Mouse (Mus musculus): Measurements from ENCODE around the gene Fhit.

Gene Fhit

DNA sequence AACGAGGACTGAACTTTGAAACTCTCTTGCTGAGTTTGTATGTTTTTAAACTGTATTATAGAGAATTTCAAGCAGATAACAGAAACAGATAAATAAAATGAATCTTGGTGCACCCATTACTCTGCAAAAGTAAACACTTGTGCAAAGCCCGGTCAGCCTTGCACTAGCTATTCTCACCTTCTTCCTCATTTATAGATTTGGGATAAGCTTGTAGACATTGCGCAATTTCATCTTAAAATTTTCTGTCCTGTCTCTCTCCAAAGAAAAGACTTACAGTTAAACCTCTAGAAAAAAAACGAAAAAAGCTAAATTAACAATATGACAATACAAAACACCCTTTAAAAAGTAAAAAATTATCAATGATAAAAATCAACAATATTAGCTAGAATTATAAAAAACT lies 795.0 kb downstream of the Fhit start:
- no peak for DNase-seq (ENCODE audit: low spot score in 2 of 2)

DNA sequence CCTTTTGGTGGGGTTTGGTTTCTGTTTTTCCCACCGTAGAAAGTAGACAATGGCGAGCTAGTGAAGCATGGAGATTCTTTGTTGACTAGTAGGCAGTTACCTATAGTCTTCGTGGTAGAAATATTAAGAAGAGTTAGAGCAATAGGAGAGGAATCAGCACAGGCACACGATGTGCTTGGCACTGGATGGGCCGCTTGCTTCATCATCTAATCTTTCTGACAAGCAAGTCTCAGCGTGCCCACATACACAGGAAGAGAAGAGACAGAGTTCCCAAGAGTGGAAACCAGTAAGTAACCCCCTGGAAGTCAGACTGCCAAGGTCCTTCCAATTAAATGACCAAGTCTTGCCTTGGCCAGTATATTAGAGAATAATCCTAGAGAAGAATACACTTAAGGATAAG lies 797.6 kb downstream of the Fhit start:
- no peak for DNase-seq (ENCODE audit: low spot score in 2 of 2)

DNA sequence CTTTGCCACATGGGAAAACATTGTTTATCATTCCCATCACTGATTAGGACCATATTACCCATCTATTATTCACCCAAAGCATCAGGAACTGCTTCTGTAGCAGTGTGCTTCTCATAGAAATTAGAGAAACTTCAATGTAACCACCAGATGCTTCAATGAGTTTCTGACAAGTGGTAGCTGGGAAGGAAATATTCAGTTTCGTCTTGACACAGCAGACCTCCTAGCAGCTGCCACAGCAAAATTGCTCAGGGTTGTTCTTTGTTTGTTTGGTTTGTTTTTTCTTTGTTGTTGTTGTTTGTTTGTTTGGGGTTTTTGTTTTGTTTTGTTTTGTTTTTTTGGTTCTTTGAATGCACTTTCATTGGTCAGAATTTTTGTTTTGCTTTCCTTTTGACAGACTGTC lies 798.5 kb downstream of the Fhit start:
- DNase-seq (ENCODE audit: low spot score in 2 of 2): no peak

DNA sequence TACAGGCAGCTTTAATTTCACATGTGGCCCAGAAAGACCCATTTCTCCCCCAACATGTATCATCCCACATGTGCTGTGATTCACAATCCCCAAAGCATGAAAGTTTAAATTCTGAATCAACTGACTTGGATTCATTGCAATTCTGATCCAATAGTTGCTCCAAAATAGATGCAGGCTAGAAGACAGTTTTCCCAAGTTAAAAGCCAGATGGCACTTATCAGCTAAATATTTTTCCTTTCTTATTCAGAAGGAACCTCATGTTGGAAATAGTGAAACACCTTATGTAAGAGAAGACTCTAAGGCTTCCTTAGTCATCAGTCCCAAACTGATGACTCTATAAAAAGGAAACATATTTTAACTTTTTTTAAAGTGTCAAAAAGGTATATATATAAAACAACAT lies 815.9 kb downstream of the Fhit start:
- DNase-seq (ENCODE audit: low spot score in 2 of 2): no peak

DNA sequence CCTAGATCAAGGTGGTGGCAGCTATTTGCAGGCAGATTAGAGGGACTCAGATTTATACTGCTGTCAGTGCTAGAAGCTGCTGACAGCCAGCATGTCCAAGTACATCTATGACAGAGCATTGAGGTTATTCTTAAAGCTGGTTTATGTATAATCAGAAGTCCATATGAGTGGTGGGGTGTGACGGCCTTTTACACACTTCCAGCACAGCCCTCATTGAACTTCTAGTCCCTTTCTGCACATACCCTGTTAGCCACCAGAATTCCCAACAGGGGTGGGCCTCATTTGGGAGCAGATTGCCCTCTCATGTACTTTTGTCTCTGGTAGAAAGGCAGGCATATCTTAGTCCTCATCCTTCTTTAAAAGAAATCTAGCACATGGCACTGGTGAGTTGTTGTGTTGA lies 817.8 kb downstream of the Fhit start:
- DNase-seq (ENCODE audit: low spot score in 2 of 2): no peak

DNA sequence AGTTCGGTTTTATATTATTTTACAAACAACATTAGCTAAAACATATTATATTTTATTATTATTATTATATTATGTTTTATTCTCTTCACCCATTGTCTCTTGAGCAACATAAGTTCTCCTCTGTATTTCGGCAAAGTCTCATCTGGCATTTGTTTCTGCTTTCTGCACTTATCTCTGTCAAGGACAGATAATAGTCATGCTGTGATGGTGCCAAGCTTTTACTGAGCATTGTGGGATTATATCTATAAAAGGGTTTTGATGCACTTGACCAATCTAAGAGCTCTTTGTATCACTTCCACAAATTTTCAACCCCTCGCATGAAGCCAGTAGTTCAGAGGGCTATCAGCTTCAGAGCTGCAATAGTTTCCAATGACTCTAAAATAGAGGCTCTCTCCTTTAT lies 845.1 kb downstream of the Fhit start:
- no peak for DNase-seq (ENCODE audit: low spot score in 2 of 2)

DNA sequence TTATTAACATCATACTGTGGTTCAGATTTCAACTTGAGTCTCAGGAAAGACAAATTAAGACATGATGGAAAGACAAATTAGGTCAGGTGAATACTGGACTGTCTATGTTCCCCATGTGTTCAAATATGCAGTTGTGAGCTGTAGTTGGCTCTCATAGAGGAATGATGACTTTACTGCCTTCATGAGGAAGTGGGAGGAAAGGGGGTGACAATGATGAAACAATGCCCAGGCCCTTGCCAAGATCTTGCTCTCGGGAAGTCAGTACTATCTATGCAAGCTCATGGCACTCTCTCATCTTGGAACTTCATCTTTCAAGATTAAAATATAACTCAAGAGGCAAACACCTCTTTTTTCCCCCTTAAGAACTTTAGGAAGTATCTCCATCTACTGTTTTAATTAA lies 849.6 kb downstream of the Fhit start:
- no peak for DNase-seq (ENCODE audit: low spot score in 2 of 2)

DNA sequence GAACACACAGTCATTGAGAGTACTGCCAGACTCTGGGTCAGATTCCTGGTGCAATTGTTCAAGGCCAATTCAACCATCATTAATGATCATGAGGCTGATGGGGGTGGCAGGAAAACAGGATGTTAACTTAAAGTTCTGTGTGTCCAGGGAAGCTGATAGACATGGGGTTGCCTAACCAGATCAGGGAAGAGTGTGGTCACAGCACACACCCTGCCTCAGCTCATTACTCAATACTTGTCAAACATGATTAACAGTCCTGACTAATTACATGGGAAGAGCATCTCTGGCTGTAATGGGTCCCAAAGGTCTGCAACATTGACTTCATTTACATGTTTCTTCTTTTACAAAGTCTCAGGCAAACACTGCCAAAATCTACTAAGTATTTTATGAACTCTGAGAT lies 856.5 kb downstream of the Fhit start:
- no peak for DNase-seq (ENCODE audit: low spot score in 2 of 2)

DNA sequence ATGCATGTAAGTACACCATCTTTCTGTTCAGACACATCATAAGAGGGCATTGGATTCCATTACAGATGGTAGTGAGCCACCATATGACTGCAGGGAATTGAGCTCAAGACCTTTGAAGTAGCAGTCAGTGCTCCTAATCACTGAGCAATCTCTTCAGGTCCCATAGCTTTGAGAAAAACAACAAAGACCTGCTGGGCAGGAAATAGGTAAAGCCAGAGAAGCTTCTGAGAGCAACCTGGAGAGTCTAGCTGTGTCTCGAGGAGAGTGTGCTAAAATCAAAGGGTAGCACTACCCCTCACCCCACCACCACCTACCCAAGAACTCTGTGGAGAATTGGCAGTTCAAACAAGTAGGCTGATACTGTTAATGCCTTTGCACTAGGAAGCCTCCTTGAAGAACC lies 860.3 kb downstream of the Fhit start:
- no peak for DNase-seq (ENCODE audit: low spot score in 2 of 2)

DNA sequence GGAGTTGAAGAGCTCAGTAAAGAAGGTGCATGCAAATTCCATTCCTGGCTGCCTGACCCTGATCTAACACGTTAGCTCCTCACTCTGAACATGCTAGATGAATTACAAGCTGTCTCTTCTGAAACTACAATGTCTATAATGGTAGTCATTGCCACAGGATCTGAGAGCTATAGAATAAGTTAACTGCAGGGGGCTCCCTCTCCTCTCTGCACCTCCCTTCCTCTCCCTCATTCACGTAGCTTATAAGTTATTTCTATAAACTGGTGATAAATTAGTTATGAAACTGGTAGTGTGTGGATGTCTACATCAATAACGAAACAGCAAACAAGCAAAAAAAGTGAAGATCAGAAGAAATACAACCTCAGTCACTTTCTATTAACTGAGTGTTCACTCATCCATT lies 860.9 kb downstream of the Fhit start:
- no peak for DNase-seq (ENCODE audit: low spot score in 2 of 2)

DNA sequence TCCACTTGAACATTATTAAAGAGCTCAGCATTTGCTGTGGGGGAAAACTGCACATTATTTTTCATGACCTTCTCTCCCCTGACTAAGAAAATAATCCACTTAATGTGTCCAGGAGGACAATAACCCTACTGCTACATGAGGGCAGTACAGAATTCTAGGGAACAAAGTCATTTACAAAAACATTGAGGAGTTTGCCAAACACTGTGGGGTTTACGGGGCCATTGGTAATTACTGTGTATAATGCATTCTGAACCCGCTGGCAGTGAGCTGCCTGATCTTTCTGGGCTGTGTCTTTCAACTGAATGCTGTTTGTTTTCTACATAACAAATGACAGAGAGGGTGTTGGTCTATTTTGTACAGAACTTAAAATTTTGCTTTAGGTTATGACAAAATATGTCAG lies 862.8 kb downstream of the Fhit start:
- no peak for DNase-seq (ENCODE audit: low spot score in 2 of 2)

DNA sequence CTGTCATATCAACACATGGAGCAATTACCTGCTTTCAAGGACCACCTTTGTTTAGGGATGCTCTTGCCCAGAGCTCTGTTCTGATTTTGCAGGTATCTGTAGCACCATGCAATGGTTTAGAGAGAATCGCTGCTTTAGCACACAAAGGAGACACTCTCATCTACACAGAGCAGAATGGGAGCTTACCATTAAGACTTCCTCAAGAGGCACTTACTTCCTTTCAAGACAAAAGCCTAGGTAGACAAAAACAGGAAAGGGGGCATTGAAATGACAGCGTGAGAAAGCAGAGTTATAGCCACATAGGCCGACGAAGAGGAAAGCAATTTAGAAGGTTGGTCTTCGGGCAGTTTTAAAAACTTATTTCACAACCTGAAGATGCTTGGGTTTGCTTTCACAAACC lies 872.8 kb downstream of the Fhit start:
- no peak for DNase-seq (ENCODE audit: low spot score in 2 of 2)

DNA sequence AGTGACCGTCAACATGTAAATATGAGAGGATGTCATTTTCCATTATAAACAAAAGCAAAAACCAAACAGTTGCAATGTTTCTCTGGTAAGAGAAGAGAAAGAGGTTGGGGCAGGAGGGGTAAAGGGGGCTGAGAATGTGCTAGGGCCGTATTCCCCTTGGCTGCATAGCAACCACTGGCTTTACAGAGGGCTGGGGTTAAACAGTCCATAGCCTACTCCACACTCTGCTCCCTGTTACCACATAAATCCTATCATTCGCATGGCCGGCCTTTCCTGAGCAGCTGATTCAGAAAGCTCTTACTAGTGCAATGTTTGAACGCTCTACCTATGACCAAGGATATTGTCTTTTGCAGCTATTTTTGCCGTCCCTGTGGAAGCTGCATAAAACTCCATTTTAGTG lies 875.8 kb downstream of the Fhit start:
- DNase-seq (ENCODE audit: low spot score in 2 of 2): no peak

DNA sequence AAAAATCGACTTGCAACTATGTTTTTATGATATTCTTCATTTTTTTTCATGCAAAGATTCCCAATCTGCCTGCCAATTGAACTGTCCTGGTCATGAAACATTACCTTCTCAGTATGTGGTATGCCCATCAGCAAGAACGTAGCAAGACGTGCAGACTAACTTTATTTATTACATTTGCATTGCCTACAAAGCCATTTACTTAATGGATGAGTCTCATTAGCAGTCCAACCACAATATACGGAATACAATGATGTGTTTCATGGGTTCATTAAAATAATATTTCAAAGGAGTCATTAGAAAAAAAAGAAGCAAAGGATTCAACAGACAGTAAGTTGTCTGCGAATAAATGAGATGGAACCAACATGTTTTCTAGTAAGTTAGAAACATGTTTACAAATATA lies 933.1 kb downstream of the Fhit start:
- no peak for DNase-seq (ENCODE audit: low spot score in 2 of 2)

DNA sequence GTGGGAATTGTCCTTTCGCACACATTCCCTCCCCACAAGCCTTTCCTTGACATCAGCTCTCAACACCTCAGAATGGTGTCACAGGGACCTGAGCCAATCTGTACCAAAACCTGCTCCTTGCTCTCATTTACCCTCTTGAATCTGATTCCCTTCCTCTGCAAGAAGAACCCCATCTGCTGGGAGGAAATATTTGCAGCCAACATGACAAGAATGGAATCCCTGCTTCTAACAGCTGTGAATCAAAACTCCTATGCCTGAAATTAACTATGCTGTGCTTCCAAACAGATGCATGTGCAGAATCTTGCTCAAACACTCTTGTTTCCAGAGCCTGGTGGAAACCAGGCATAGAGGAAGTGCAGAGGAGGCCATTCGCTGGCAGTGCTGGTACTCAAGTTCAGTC lies 940.0 kb downstream of the Fhit start:
- DNase-seq (ENCODE audit: low spot score in 2 of 2): peak; percentile 10 to 13

DNA sequence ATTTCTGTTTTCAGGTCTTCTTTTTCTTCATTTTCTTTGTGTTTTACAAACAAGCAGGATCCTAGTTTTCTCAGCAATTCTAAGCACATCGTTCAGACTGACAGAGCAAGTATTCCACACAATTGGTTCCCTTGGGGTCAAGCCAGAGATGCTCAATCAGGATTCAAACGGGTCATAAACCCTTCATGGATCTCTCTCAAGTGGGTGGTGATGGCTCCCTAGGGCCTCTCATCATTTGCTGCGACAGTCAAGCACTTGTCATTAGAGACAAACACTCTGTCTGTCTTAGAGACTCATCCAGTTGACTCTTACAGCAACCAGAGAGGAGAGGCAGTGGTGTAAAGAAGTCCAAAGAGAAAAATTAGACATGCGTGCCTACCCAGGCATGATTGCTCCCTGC lies 948.6 kb downstream of the Fhit start:
- DNase-seq (ENCODE audit: low spot score in 2 of 2): no peak

DNA sequence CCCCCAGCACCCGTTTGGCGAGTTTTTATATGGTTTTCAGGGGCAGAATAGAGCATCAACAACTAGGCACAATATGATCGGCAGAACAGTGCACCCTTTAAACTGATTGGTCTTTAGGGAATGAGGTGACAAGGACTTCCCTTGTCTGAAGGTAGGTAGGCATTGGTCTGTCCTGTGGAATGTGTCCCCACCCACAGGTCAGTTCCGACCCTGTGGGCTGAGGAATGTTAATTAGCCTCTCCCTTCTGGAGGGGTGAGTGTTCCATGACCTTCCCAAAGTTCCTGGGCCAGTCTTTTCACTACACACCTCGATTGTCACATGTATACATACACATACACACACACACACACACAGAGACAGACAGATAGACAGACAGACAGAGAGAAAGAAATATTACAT lies 950.7 kb downstream of the Fhit start:
- DNase-seq (ENCODE audit: low spot score in 2 of 2): no peak

DNA sequence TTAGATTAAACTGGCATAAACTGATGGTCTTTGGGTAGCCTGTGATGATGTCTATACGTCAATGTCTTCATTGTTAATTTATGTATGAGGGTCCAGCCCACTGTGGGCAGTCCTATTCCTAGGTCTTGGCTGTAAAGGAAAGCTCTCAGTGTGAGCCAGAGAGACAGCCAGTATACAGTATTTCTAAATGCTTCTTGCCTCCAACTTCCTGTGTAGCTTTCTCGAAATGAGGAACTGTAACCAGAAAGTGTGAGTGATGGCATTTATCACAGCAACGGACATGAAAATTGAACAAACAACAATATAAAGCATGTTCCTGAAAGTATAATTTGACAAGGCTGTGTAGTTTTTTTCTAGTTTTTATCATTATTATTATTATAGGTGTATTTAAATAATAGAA lies 952.8 kb downstream of the Fhit start:
- no peak for DNase-seq (ENCODE audit: low spot score in 2 of 2)

DNA sequence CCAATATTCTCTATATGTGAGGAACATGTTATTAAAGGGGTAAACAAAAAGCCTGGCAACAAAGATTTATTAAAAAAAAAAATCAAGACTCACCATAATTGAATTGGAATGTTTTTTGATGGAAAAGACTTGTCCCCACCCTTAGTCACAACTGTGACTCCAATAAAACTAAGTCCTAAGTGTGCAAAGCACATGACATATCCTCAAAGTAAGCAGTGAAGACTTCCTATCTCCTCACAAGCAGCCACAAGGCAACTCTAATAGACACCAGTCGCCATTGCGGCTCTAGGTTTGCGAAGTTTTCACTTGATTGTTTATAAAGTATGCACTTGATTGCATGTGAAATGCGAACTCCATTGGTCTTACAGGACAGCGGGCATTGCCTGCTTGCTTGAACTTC lies 956.1 kb downstream of the Fhit start:
- DNase-seq (ENCODE audit: low spot score in 2 of 2): no peak

DNA sequence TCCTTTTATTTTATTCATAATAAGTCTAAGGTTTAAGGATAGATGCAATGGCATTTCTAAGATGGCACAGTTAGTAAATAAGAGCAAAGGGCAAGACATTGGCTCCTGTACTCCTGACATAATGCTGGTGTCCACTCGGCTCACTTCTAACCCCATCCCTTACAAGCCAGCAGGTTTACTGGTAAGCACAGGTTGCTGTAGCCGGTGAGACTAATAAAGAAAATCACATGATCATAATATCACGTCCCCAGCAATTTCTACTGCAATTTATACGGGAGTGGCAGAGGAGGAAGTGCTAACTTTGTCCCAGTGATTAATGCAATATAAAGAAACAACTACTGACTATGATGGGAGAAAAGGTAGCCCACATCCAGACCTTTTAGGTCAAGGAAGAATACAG lies 956.5 kb downstream of the Fhit start:
- DNase-seq (ENCODE audit: low spot score in 2 of 2): no peak

DNA sequence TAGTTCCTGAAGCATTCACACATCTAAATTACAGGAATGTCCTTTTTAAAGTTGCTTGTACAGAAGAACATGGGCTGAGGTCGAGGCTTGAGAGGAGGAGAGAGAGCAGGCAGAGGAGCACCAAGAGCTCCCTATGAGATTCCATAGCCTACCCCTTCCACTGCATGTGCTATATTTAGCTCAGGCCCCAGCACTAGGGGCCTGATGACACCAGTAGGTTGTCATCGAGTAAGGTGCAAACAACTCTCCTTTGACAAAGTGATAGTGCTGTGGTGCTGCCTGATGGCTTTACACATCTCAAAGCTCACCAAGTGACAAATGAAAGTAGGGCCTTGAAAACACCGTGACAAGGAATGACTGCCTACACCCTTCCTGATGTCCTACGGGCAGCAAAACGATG lies 967.7 kb downstream of the Fhit start:
- DNase-seq (ENCODE audit: low spot score in 2 of 2): no peak

DNA sequence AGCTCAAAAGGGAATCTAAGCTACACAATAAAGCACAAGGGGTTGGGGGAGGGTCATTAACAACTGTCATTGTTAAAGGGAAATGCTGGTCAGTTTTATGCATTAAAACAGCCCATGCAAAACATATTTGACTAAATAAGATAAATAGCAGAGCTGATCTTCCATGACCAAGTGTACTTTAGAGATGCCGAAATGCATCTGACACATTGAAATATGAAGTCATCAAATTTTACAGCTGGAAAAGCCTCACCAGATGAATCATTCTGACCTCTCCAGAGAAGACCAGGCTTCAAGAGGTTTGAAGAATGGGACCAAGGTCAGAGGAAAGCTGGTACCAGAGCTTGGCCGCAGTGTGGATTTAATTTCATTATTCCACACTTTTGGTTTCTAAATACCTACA lies 990.1 kb downstream of the Fhit start:
- no peak for DNase-seq (ENCODE audit: low spot score in 2 of 2)

DNA sequence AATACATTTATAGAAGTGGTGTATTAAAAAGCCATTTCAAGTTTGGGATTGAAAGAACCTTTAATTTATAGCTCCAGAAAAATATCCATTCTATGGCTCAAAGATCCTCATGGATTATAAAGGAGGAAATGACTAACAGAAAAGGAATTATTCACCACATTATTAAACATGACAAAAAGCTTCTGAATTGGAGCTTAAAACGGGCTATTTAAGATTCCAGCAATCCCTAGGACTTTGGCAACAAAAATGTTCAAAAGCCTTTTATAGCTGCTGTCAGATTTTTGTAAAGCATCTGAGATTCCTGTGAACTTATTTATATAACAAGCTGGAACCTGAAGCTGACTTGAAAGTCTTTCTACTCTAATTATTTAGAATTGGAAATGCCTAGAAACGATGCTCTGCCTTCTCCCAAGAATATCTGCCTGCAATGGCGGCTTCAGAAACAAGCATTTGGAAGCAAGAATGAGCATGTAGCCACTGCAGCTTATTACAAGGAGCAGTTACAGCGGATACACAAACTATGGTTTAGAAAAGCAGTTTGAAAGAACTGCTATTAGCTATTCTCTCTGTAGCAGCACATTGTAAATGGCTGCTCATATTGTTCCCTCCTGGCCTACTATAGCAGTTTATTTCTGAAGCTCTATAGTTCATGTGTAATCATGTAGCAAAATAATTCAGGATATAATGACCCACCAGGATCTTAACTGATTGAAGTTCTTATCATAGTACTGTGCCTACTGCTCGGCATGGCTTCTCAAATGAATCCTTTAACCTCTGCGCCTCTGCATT lies 995.0 kb downstream of the Fhit start:
- no peak for DNase-seq (ENCODE audit: low spot score in 2 of 2)

DNA sequence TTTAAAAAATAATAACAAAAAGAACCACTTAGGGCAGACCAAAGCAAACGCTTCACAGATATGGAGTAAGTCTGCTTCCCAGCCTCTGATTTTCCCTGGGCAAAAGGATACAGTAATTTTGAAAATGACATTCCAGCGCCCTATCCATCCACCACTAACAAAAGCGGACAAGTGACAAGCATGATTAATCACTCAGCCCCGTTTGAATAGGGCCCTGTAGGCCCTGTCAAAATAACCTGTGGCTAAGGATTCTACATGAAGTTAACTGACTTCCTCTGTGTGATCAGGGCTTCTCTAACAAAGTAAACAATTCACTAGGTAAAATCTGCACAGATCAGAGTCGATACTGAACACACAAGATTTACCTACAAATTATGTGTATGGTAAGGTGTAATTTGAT lies 1012.0 kb downstream of the Fhit start:
- DNase-seq (ENCODE audit: low spot score in 2 of 2): no peak

Measured in frontal cortex, postnatal 10 days (tissue).